Mouse (Mus musculus): ENCODE measurements around the gene Cavin1.

DNA sequence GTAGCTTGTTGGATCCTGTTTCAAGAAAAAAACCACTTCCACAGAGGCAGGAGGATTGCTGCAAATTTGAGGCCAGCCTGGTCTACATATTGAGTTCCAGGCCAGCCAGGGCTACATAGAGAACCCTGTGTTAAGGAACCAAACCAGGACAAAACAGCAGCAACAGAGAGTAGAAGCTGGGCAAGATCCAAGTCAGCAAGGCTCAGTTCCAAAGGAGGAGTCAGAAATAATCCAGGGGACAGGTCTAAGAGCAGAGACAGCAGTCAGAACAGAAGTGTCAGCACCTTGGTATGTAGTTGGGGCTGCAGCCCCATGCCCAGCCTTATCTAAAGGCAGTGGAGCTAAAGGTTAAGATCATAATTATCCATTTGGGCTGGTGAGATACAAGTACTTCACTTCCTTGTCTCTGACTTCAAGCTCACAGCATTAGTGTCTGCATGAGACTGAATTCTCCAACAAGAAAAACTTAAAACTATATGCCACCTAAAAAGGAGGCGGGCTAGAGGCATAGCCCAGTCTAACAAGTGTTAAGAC is 46.2 kb downstream of the Cavin1 start:
- no peak for TF ChIP-seq CTCF (conservative IDR thresholded peaks at IDR 0.05; ENCODE audit: insufficient read depth, insufficient read length, low read depth, low read length)
- no peak for TF ChIP-seq POLR2A (IDR thresholded peaks at IDR 0.05; ENCODE audit: low read depth, low read length)

All from kidney, adult 2 months (tissue).